Mouse (Mus musculus) small intestine, adult 2 months (tissue): ENCODE measurements around the gene Mea1. TPM values are rescaled to one million over a fixed set of nuclear protein-coding genes. Genes with fewer than 3 reads are reported as not detected.

Experiments used
- H3K27ac ChIP-seq: fragments of 200-500 bp; 2 replicates; pipeline ENCODE4 v1.5.1; 2012; ENCODE audit warnings: low read depth, low read length, control low read depth, inconsistent platforms; ENCODE audit not compliant: insufficient read depth
- H3K27me3 ChIP-seq: fragments of 200-500 bp; 2 replicates; pipeline ENCODE4 v1.6.1; 2012; ENCODE audit warnings: mild to moderate bottlenecking, moderate library complexity, low read length, inconsistent platforms; ENCODE audit not compliant: control insufficient read depth, insufficient read depth
- H3K36me3 ChIP-seq: fragments of 200-500 bp; 2 replicates; pipeline ENCODE4 v1.6.1; 2012; ENCODE audit warnings: mild to moderate bottlenecking, low read length, control low read depth, inconsistent platforms; ENCODE audit not compliant: control insufficient read depth, insufficient read depth
- H3K4me1 ChIP-seq: fragments of 200-500 bp; 2 replicates; pipeline ENCODE4 v1.6.1; 2012; ENCODE audit warnings: low read length, inconsistent platforms, mixed read lengths; ENCODE audit not compliant: control insufficient read depth, insufficient read depth, insufficient read length
- H3K4me3 ChIP-seq: fragments of 200-500 bp; 2 replicates; pipeline ENCODE4 v1.5.1; 2012; ENCODE audit warnings: low read depth, mild to moderate bottlenecking, control low read depth, inconsistent platforms, low read length, moderate library complexity
- CTCF ChIP-seq: fragments of 200-500 bp; IDR thresholded peaks from 2 replicates; pipeline ENCODE4 v1.5.1; 2012; ENCODE audit warnings: low read depth, mild to moderate bottlenecking, control low read depth, inconsistent platforms, low read length, moderate library complexity, mixed read lengths; ENCODE audit not compliant: insufficient replicate concordance, insufficient read length; ENCODE audit errors: extremely low read depth
- POLR2A ChIP-seq: fragments of 200-500 bp; IDR thresholded peaks from 2 replicates; pipeline ENCODE4 v1.6.1; 2012; ENCODE audit warnings: low read depth, mild to moderate bottlenecking, control low read depth, inconsistent platforms, low read length, moderate library complexity
- WGBS: fragments of 180-500 bp; shearing (Covaris S2); methylation state at CpG from one replicate; pipeline ENCODE4 v1.1.7; 2018; 5-methylcytosine and 5-hydroxymethylcytosine counted together
- polyA plus RNA-seq: library from polyadenylated mRNA; depleted of rRNA; stranded (reverse); fragments of >200 nt; gene quantifications from 2 replicates; pipeline ENCODE4 v1.2.3, GENCODE M21; 2012

The Mea1 gene
- polyA plus RNA-seq, 1 experiment, result 52.7 TPM

GRCm38 (mm10) chr17:46651292-46651691 is 27.3 kb upstream of the Mea1 start:
- Histone ChIP-seq H3K27ac (no peak overlapping the region), H3K4me1 (peaks cover 6% of the 10 kb centered on the region; the same call in 1 of the 2 replicates), H3K27me3 (no peaks in the 10 kb centered on the region), H3K36me3 (peaks cover 7% of the 10 kb centered on the region), H3K4me3 (peak overlapping the region; percentile 80)
- TF ChIP-seq POLR2A (no peak), CTCF (no peak)
- 70% methylated on average over 17 of the region's 17 CpGs for WGBS

- H3K4me1 ChIP-seq, result peaks cover 6% of the 10 kb centered on the region; the same call in 1 of the 2 replicates
- no peak overlapping the region for H3K27ac ChIP-seq
- no peak overlapping the region for H3K4me3 ChIP-seq
- no peaks in the 10 kb centered on the region for H3K27me3 ChIP-seq
- TF ChIP-seq CTCF (no peak), POLR2A (no peak)
- WGBS, result 75% methylated on average over 20 of the region's 20 CpGs
- peaks cover 7% of the 10 kb centered on the region for H3K36me3 ChIP-seq
Observed at GRCm38 (mm10) chr17:46651755-46652547, 26.6 kb upstream of the Mea1 start.

- TF ChIP-seq CTCF (no peak), POLR2A (no peak)
- Histone ChIP-seq H3K36me3 (no peaks in the 10 kb centered on the region), H3K4me3 (no peak overlapping the region), H3K4me1 (peaks cover 4% of the 10 kb centered on the region; the same call in 1 of the 2 replicates), H3K27me3 (no peaks in the 10 kb centered on the region), H3K27ac (no peak overlapping the region)
- WGBS, result 75% methylated on average over 6 of the region's 6 CpGs
Observed at GRCm38 (mm10) chr17:46656054-46656453, 22.5 kb upstream of the Mea1 start.

- H3K27me3 ChIP-seq, result no peaks in the 10 kb centered on the region
Observed at GRCm38 (mm10) chr17:46661351-46661750, 17.2 kb upstream of the Mea1 start.

GRCm38 (mm10) chr17:46661981-46662380 is 16.6 kb upstream of the Mea1 start:
- Histone ChIP-seq H3K4me1 (no peaks in the 10 kb centered on the region), H3K27me3 (no peaks in the 10 kb centered on the region), H3K4me3 (no peak overlapping the region), H3K27ac (no peak overlapping the region), H3K36me3 (peaks cover 2% of the 10 kb centered on the region; the same call in 1 of the 2 replicates)
- WGBS, result 89% methylated on average over 12 of the region's 12 CpGs
- TF ChIP-seq CTCF (no peak), POLR2A (no peak)

More at GRCm38 (mm10) chr17:46661351-46661750, 17.2 kb upstream of the Mea1 start:
- no peaks in the 10 kb centered on the region for H3K4me1 ChIP-seq
- TF ChIP-seq POLR2A (no peak), CTCF (no peak)
- 95% methylated on average over 9 of the region's 9 CpGs for WGBS
- H3K27ac ChIP-seq, result no peak overlapping the region
- no peak overlapping the region for H3K4me3 ChIP-seq
- peaks cover 2% of the 10 kb centered on the region; the same call in 1 of the 2 replicates for H3K36me3 ChIP-seq

GRCm38 (mm10) chr17:46662730-46663129 is 15.9 kb upstream of the Mea1 start:
- Histone ChIP-seq H3K4me3 (no peak overlapping the region), H3K27ac (no peak overlapping the region), H3K27me3 (no peaks in the 10 kb centered on the region), H3K4me1 (no peaks in the 10 kb centered on the region), H3K36me3 (peaks cover 7% of the 10 kb centered on the region)
- 94% methylated on average over 5 of the region's 5 CpGs for WGBS
- no peak for TF ChIP-seq CTCF
- no peak for TF ChIP-seq POLR2A

GRCm38 (mm10) chr17:46667712-46668111 is 10.9 kb upstream of the Mea1 start:
- no peak overlapping the region for H3K4me3 ChIP-seq
- TF ChIP-seq POLR2A (no peak), CTCF (no peak)
- WGBS, result 92% methylated on average over 16 of the region's 16 CpGs
- H3K27me3 ChIP-seq, result no peaks in the 10 kb centered on the region
- H3K36me3 ChIP-seq, result peaks cover 27% of the 10 kb centered on the region
- H3K27ac ChIP-seq, result no peak overlapping the region
- H3K4me1 ChIP-seq, result no peaks in the 10 kb centered on the region

- Histone ChIP-seq H3K4me3 (no peak overlapping the region), H3K27me3 (no peaks in the 10 kb centered on the region), H3K36me3 (peaks cover 28% of the 10 kb centered on the region), H3K27ac (no peak overlapping the region), H3K4me1 (peaks cover 5% of the 10 kb centered on the region)
- WGBS, result 96% methylated on average over 10 of the region's 10 CpGs
- no peak for TF ChIP-seq POLR2A
- TF ChIP-seq CTCF, result no peak
Observed at GRCm38 (mm10) chr17:46669911-46670310, 8.7 kb upstream of the Mea1 start.
